In genomic region chr1:70128035-70128434, GRCm38 (mm10) we compare ENCODE assay signal across 9 mouse cellular contexts.
DNase-seq lines count a peak whose midpoint lies in the region; ATAC-seq and TF ChIP-seq lines count a peak whose summit lies in the region.
"Had no signal": no experiment of that assay in that cellular context is flagged by ENCODE, and none has a peak within 500 bp of the region (broad histone marks: within the 10 kb centered on the region; RNA-seq: fewer than 3 reads in every experiment).

No protein-coding gene starts in this region.

- WGBS in lung, embryonic 14.5 days, result 59% methylated on average over 2 of the region's 2 CpGs

- intact Hi-C loops in gastrocnemius, adult 2 months (cut with DNase I), result no loop called here
- intact Hi-C loops in left cerebral cortex, postnatal 14 days (cut with DNase I), result no loop called here

- H3K9ac ChIP-seq in lung, embryonic 14.5 days, result no peak overlapping the region
- H3K9ac ChIP-seq: limb, embryonic 13.5 days had no signal

- no peak for ATAC-seq in lung, embryonic 14.5 days (ENCODE audit: insufficient read depth)
- no peak for ATAC-seq in cerebellum, adult (ENCODE audit: insufficient number of reproducible peaks, low FRiP score, low TSS enrichment)

- peak; percentile 43 for TF ChIP-seq CTCF in gastrocnemius, adult 2 months (IDR thresholded peaks at IDR 0.05)
- TF ChIP-seq CTCF in lung, embryonic 14.5 days (IDR thresholded peaks at IDR 0.05; ENCODE audit: low read depth), result peak; percentile 57

- no peaks in the 10 kb centered on the region for H3K27me3 ChIP-seq in lung, embryonic 14.5 days (ENCODE audit: insufficient read depth, low read length)
- H3K27me3 ChIP-seq: limb, embryonic 13.5 days had no signal

- H3K4me1 ChIP-seq in lung, embryonic 14.5 days (ENCODE audit: insufficient read depth), result no peaks in the 10 kb centered on the region

- no peak overlapping the region for H3K27ac ChIP-seq in gastrocnemius, adult 2 months
- H3K27ac ChIP-seq in lung, embryonic 14.5 days (ENCODE audit: low read depth), result no peak overlapping the region
- H3K27ac ChIP-seq: limb, embryonic 13.5 days had no signal

- no peaks in the 10 kb centered on the region for H3K9me3 ChIP-seq in lung, embryonic 14.5 days (ENCODE audit: low read depth, low read length)
- H3K9me3 ChIP-seq: limb, embryonic 13.5 days had no signal

- no peaks in the 10 kb centered on the region for H3K36me3 ChIP-seq in lung, embryonic 14.5 days (ENCODE audit: insufficient read depth)
- H3K36me3 ChIP-seq: limb, embryonic 13.5 days had no signal

- no peak overlapping the region for H3K4me2 ChIP-seq in lung, embryonic 14.5 days
- H3K4me2 ChIP-seq: limb, embryonic 13.5 days had no signal

- no peak for DNase-seq in gastrocnemius, adult 2 months
- DNase-seq in gastrocnemius, postnatal 25 days, result no peak
- peak; percentile 68 for DNase-seq in lung, embryonic 14.5 days
- no peak for DNase-seq in lung, postnatal 4 days
- DNase-seq in R1 (ENCODE audit: low read depth, low spot score) (peak; percentile 19), MN1 (ENCODE audit: low spot score) (no peak)
- peak; percentile 6 to 46 for DNase-seq in left cerebral cortex, postnatal 14 days (ENCODE audit: low spot score in 2 of 2)

- H3K4me3 ChIP-seq in gastrocnemius, adult 2 months, result no peak overlapping the region
- H3K4me3 ChIP-seq in lung, embryonic 14.5 days (ENCODE audit: low read depth, low read length), result no peak overlapping the region
- H3K4me3 ChIP-seq: limb, embryonic 13.5 days had no signal

Comparison
In these comparisons a context has a peak if more than half of its experiments do, and no peak if none do; other contexts are left out.
1. DNase-seq: peak in lung, embryonic 14.5 days (single experiment), R1 (single experiment) and left cerebral cortex, postnatal 14 days (2 of 2); none in gastrocnemius, adult 2 months (single experiment), gastrocnemius, postnatal 25 days (single experiment), lung, postnatal 4 days (0 of 2) and MN1 (single experiment).